Mouse (Mus musculus) intestine, embryonic 15.5 days (tissue): ENCODE results near the gene Rngtt. TPM values are rescaled to one million over a fixed set of nuclear protein-coding genes. Genes with fewer than 3 reads are reported as not detected.

ENCODE experiments used
- ATAC-seq: fragments of 200-750 bp; cut with Nextera tagmentation; 2 replicates; pipeline ENCODE4 v1.8.0; 2017; ENCODE audit warnings: moderate TSS enrichment, moderate library complexity
- H3K27ac ChIP-seq: fragments of 300-500 bp; sonication (generic); 2 replicates; pipeline ENCODE4 v1.5.1; 2015; ENCODE audit warnings: mild to moderate bottlenecking, inconsistent platforms
- H3K27me3 ChIP-seq: fragments of 300-500 bp; sonication (generic); replicated peaks from 2 replicates; pipeline ENCODE4 v1.6.1; 2015; ENCODE audit warnings: inconsistent platforms
- H3K36me3 ChIP-seq: fragments of 300-500 bp; sonication (generic); 2 replicates; pipeline ENCODE4 v1.6.1; 2015; ENCODE audit warnings: inconsistent platforms
- H3K4me1 ChIP-seq: fragments of 300-500 bp; sonication (generic); replicated peaks from 2 replicates; pipeline ENCODE4 v1.6.1; 2015; ENCODE audit warnings: inconsistent platforms
- H3K4me2 ChIP-seq: fragments of 300-500 bp; sonication (generic); replicated peaks from 2 replicates; pipeline ENCODE4 v1.6.1; 2015; ENCODE audit warnings: mild to moderate bottlenecking, inconsistent platforms
- H3K4me3 ChIP-seq: fragments of 300-500 bp; sonication (generic); replicated peaks from 2 replicates; pipeline ENCODE4 v1.5.1; 2015; ENCODE audit warnings: inconsistent platforms
- H3K9ac ChIP-seq: fragments of 300-500 bp; sonication (generic); 2 replicates; pipeline ENCODE4 v1.6.1; 2015; ENCODE audit warnings: inconsistent platforms
- H3K9me3 ChIP-seq: fragments of 300-500 bp; sonication (generic); 2 replicates; pipeline ENCODE4 v1.6.1; 2016; ENCODE audit warnings: inconsistent platforms
- WGBS: fragments of 180-500 bp; shearing (Covaris S2); methylation state at CpG from one replicate; pipeline ENCODE4 v1.1.7; 2015; 5-methylcytosine and 5-hydroxymethylcytosine counted together
- polyA plus RNA-seq: library from polyadenylated mRNA; unstranded; fragments of >200 nt; fragmentation: Nextera tagmentation; extraction: Ambion mirVana; gene quantifications from 2 replicates; pipeline ENCODE4 v1.2.1, GENCODE M21; 2015

Rngtt gene
- polyA plus RNA-seq, 1 experiment from 2014 or later, result 21.2 TPM

- H3K4me1 ChIP-seq, result no peaks in the 10 kb centered on the region
Observed at GRCm38 (mm10) chr4:33332956-33333455, 22.9 kb downstream of the Rngtt start.

GRCm38 (mm10) chr4:33337999-33338398 lies 27.9 kb downstream of the Rngtt start:
- Histone ChIP-seq H3K4me3 (no peak overlapping the region), H3K9ac (no peak overlapping the region), H3K4me1 (no peaks in the 10 kb centered on the region), H3K27me3 (no peaks in the 10 kb centered on the region), H3K9me3 (no peaks in the 10 kb centered on the region), H3K36me3 (peaks cover 6% of the 10 kb centered on the region; the same call in 1 of the 2 replicates), H3K4me2 (no peak overlapping the region), H3K27ac (no peak overlapping the region)
- 90% methylated on average over 1 of the region's 1 CpGs for WGBS
- ATAC-seq, result no peak

More at GRCm38 (mm10) chr4:33332956-33333455, 22.9 kb downstream of the Rngtt start:
- Histone ChIP-seq H3K4me3 (no peak overlapping the region), H3K27ac (no peak overlapping the region), H3K4me2 (no peak overlapping the region), H3K9me3 (no peaks in the 10 kb centered on the region), H3K36me3 (peaks cover 9% of the 10 kb centered on the region; the same call in 1 of the 2 replicates), H3K9ac (no peak overlapping the region), H3K27me3 (no peaks in the 10 kb centered on the region)
- WGBS, result 80% methylated on average over 1 of the region's 1 CpGs
- no peak for ATAC-seq

- H3K36me3 ChIP-seq, result no peaks in the 10 kb centered on the region
- no peak overlapping the region for H3K4me3 ChIP-seq
Observed at GRCm38 (mm10) chr4:33342877-33343731, 33.0 kb downstream of the Rngtt start.

GRCm38 (mm10) chr4:33343732-33344057 lies 33.6 kb downstream of the Rngtt start:
- no peak for ATAC-seq
- 81% methylated on average over 6 of the region's 6 CpGs for WGBS
- H3K27ac ChIP-seq, result no peak overlapping the region

More at GRCm38 (mm10) chr4:33342877-33343731, 33.0 kb downstream of the Rngtt start:
- Histone ChIP-seq H3K9me3 (no peaks in the 10 kb centered on the region), H3K27ac (no peak overlapping the region), H3K4me2 (no peak overlapping the region), H3K27me3 (no peaks in the 10 kb centered on the region), H3K4me1 (no peaks in the 10 kb centered on the region), H3K9ac (no peak overlapping the region)
- ATAC-seq, result no peak
- WGBS, result 87% methylated on average over 7 of the region's 7 CpGs

GRCm38 (mm10) chr4:33363451-33363850 lies 53.3 kb downstream of the Rngtt start:
- H3K4me2 ChIP-seq, result no peak overlapping the region
- no peaks in the 10 kb centered on the region for H3K27me3 ChIP-seq
- H3K9me3 ChIP-seq, result no peaks in the 10 kb centered on the region
- no peak overlapping the region for H3K4me3 ChIP-seq
- ATAC-seq, result no peak
- no peaks in the 10 kb centered on the region for H3K4me1 ChIP-seq
- peaks cover 3% of the 10 kb centered on the region; the same call in 1 of the 2 replicates for H3K36me3 ChIP-seq
- H3K27ac ChIP-seq, result no peak overlapping the region
- no peak overlapping the region for H3K9ac ChIP-seq

More at GRCm38 (mm10) chr4:33343732-33344057, 33.6 kb downstream of the Rngtt start:
- Histone ChIP-seq H3K4me3 (no peak overlapping the region), H3K4me2 (no peak overlapping the region), H3K9me3 (no peaks in the 10 kb centered on the region), H3K9ac (no peak overlapping the region), H3K27me3 (no peaks in the 10 kb centered on the region), H3K36me3 (no peaks in the 10 kb centered on the region), H3K4me1 (no peaks in the 10 kb centered on the region)

GRCm38 (mm10) chr4:33374916-33375315 lies 64.8 kb downstream of the Rngtt start:
- ATAC-seq, result no peak
- no peaks in the 10 kb centered on the region for H3K9me3 ChIP-seq
- H3K4me3 ChIP-seq, result no peak overlapping the region
- no peak overlapping the region for H3K9ac ChIP-seq
- WGBS, result 70% methylated on average over 6 of the region's 6 CpGs
- no peaks in the 10 kb centered on the region for H3K4me1 ChIP-seq
- H3K36me3 ChIP-seq, result no peaks in the 10 kb centered on the region
- H3K27ac ChIP-seq, result no peak overlapping the region
- no peaks in the 10 kb centered on the region for H3K27me3 ChIP-seq
- H3K4me2 ChIP-seq, result no peak overlapping the region

GRCm38 (mm10) chr4:33377642-33378041 lies 67.5 kb downstream of the Rngtt start:
- Histone ChIP-seq H3K27ac (no peak overlapping the region), H3K4me1 (no peaks in the 10 kb centered on the region), H3K36me3 (no peaks in the 10 kb centered on the region), H3K9ac (no peak overlapping the region), H3K9me3 (no peaks in the 10 kb centered on the region), H3K4me3 (no peak overlapping the region), H3K4me2 (no peak overlapping the region), H3K27me3 (no peaks in the 10 kb centered on the region)
- no peak for ATAC-seq

GRCm38 (mm10) chr4:33378894-33379293 lies 68.8 kb downstream of the Rngtt start:
- Histone ChIP-seq H3K4me2 (no peak overlapping the region), H3K27ac (no peak overlapping the region), H3K4me1 (no peaks in the 10 kb centered on the region), H3K9me3 (no peaks in the 10 kb centered on the region), H3K4me3 (no peak overlapping the region), H3K27me3 (no peaks in the 10 kb centered on the region), H3K36me3 (no peaks in the 10 kb centered on the region), H3K9ac (no peak overlapping the region)
- WGBS, result 56% methylated on average over 6 of the region's 6 CpGs
- peak; percentile 66 for ATAC-seq

- no peaks in the 10 kb centered on the region for H3K27me3 ChIP-seq
- no peaks in the 10 kb centered on the region for H3K4me1 ChIP-seq
- no peak overlapping the region for H3K4me3 ChIP-seq
- ATAC-seq, result no peak
- H3K36me3 ChIP-seq, result no peaks in the 10 kb centered on the region
- no peak overlapping the region for H3K4me2 ChIP-seq
- no peaks in the 10 kb centered on the region for H3K9me3 ChIP-seq
- H3K9ac ChIP-seq, result no peak overlapping the region
- no peak overlapping the region for H3K27ac ChIP-seq
- 95% methylated on average over 3 of the region's 3 CpGs for WGBS
Observed at GRCm38 (mm10) chr4:33388899-33389298, 78.8 kb downstream of the Rngtt start.

- no peaks in the 10 kb centered on the region for H3K27me3 ChIP-seq
- H3K9me3 ChIP-seq, result no peaks in the 10 kb centered on the region
- H3K9ac ChIP-seq, result no peak overlapping the region
- H3K36me3 ChIP-seq, result no peaks in the 10 kb centered on the region
- no peaks in the 10 kb centered on the region for H3K4me1 ChIP-seq
- no peak overlapping the region for H3K27ac ChIP-seq
- no peak overlapping the region for H3K4me2 ChIP-seq
- no peak overlapping the region for H3K4me3 ChIP-seq
- no peak for ATAC-seq
Observed at GRCm38 (mm10) chr4:33390660-33391059, 80.5 kb downstream of the Rngtt start.

GRCm38 (mm10) chr4:33393437-33393836 lies 83.3 kb downstream of the Rngtt start:
- Histone ChIP-seq H3K27me3 (no peaks in the 10 kb centered on the region), H3K27ac (no peak overlapping the region), H3K4me2 (no peak overlapping the region), H3K9ac (no peak overlapping the region), H3K36me3 (no peaks in the 10 kb centered on the region), H3K4me1 (no peaks in the 10 kb centered on the region), H3K4me3 (no peak overlapping the region), H3K9me3 (no peaks in the 10 kb centered on the region)
- no peak for ATAC-seq
- 91% methylated on average over 2 of the region's 2 CpGs for WGBS

GRCm38 (mm10) chr4:33396222-33397176 lies 86.4 kb downstream of the Rngtt start:
- Histone ChIP-seq H3K27ac (no peak overlapping the region), H3K27me3 (no peaks in the 10 kb centered on the region), H3K4me3 (no peak overlapping the region), H3K4me1 (no peaks in the 10 kb centered on the region), H3K4me2 (no peak overlapping the region), H3K36me3 (no peaks in the 10 kb centered on the region), H3K9ac (no peak overlapping the region), H3K9me3 (no peaks in the 10 kb centered on the region)
- 58% methylated on average over 3 of the region's 3 CpGs for WGBS
- peak; percentile 86 for ATAC-seq
